Mouse (Mus musculus): Measurements from ENCODE around the gene F7. TPM values are rescaled to one million over a fixed set of nuclear protein-coding genes. Genes with fewer than 3 reads are reported as not detected.
"Not testable (repeated sequence)": the region's sequence is repeated elsewhere in the genome, so short reads cannot be mapped to it uniquely, and the experiment has no call there.

The F7 gene
- polyA plus RNA-seq, 1 experiment from 2014 or later = not detected

GRCm38 (mm10) chr8:13073255-13073654 lies 47.4 kb downstream of the F7 start:
- H3K27me3 ChIP-seq = no peaks in the 10 kb centered on the region
- TF ChIP-seq CTCF (IDR thresholded peaks at IDR 0.05) = no peak
- ChIA-PET CTCF (no interaction called here), POLR2A (no interaction called here)
- DNase-seq (ENCODE audit: low read depth, low spot score) (no peak), ATAC-seq (no peak)
- in situ Hi-C loops (cut with MboI; ENCODE audit: low pct_unique_long_range_greater_than_20kb) = no loop called here

- in situ Hi-C loops (cut with MboI; ENCODE audit: low pct_unique_long_range_greater_than_20kb) = no loop called here
- no peak for ATAC-seq
- ChIA-PET POLR2A (no interaction called here), CTCF (no interaction called here)
- no peak for TF ChIP-seq CTCF (IDR thresholded peaks at IDR 0.05)
- DNase-seq (ENCODE audit: low read depth, low spot score) = no peak
- no peaks in the 10 kb centered on the region for H3K27me3 ChIP-seq
Observed at GRCm38 (mm10) chr8:13075044-13075443, 49.2 kb downstream of the F7 start.

GRCm38 (mm10) chr8:13075579-13075978 lies 49.7 kb downstream of the F7 start:
- ATAC-seq; CTCF ChIA-PET; in situ Hi-C loops (cut with MboI; ENCODE audit: low pct_unique_long_range_greater_than_20kb); POLR2A ChIA-PET; DNase-seq (ENCODE audit: low read depth, low spot score); H3K27me3 ChIP-seq: not testable (repeated sequence)

GRCm38 (mm10) chr8:13077542-13077941 lies 51.7 kb downstream of the F7 start:
- ChIA-PET CTCF (no interaction called here), POLR2A (interaction anchor here (0.6 kb wide), 1 partner anchor 97 kb away, joined by 3 read pairs; no protein-coding TSS in a partner anchor)
- in situ Hi-C loops (cut with MboI; ENCODE audit: low pct_unique_long_range_greater_than_20kb) = no loop called here
- ATAC-seq (no peak), DNase-seq (ENCODE audit: low read depth, low spot score) (no peak)
- H3K27me3 ChIP-seq = no peaks in the 10 kb centered on the region
- TF ChIP-seq CTCF (IDR thresholded peaks at IDR 0.05) = no peak

Other genes starting within 250 kb of the F7 start
- 6.8 TPM for gene Mcf2l, start 152.2 kb upstream of the F7 start, polyA plus RNA-seq (2021)
- gene F10, start 11.3 kb downstream of the F7 start, polyA plus RNA-seq (2021) = not detected
- gene Proz, start 34.9 kb downstream of the F7 start, polyA plus RNA-seq (2021) = 0.13 TPM
- 28.3 TPM for gene Pcid2, start 79.4 kb downstream of the F7 start, polyA plus RNA-seq (2021)
- gene Cul4a, start 79.6 kb downstream of the F7 start, polyA plus RNA-seq (2021) = 112 TPM
- gene Lamp1, start 133.1 kb downstream of the F7 start, polyA plus RNA-seq (2021) = 930 TPM
- 4.3 TPM for gene Grtp1, start 174.6 kb downstream of the F7 start, polyA plus RNA-seq (2021)
- 0.04 TPM for gene Adprhl1, start 228.1 kb downstream of the F7 start, polyA plus RNA-seq (2021)

All from Patski (cell line).